Mouse (Mus musculus) small intestine, adult 2 months (tissue): Measurements from ENCODE around the gene Atp2b2. TPM values are rescaled to one million over a fixed set of nuclear protein-coding genes. Genes with fewer than 3 reads are reported as not detected.

Source experiments
- H3K27ac ChIP-seq: fragments of 200-500 bp; 2 replicates; pipeline ENCODE4 v1.5.1; 2012; ENCODE audit warnings: low read depth, low read length, control low read depth, inconsistent platforms; ENCODE audit not compliant: insufficient read depth
- H3K27me3 ChIP-seq: fragments of 200-500 bp; 2 replicates; pipeline ENCODE4 v1.6.1; 2012; ENCODE audit warnings: mild to moderate bottlenecking, moderate library complexity, low read length, inconsistent platforms; ENCODE audit not compliant: control insufficient read depth, insufficient read depth
- H3K36me3 ChIP-seq: fragments of 200-500 bp; 2 replicates; pipeline ENCODE4 v1.6.1; 2012; ENCODE audit warnings: mild to moderate bottlenecking, low read length, control low read depth, inconsistent platforms; ENCODE audit not compliant: control insufficient read depth, insufficient read depth
- H3K4me1 ChIP-seq: fragments of 200-500 bp; 2 replicates; pipeline ENCODE4 v1.6.1; 2012; ENCODE audit warnings: low read length, inconsistent platforms, mixed read lengths; ENCODE audit not compliant: control insufficient read depth, insufficient read depth, insufficient read length
- H3K4me3 ChIP-seq: fragments of 200-500 bp; 2 replicates; pipeline ENCODE4 v1.5.1; 2012; ENCODE audit warnings: low read depth, mild to moderate bottlenecking, control low read depth, inconsistent platforms, low read length, moderate library complexity
- CTCF ChIP-seq: fragments of 200-500 bp; IDR thresholded peaks from 2 replicates; pipeline ENCODE4 v1.5.1; 2012; ENCODE audit warnings: low read depth, mild to moderate bottlenecking, control low read depth, inconsistent platforms, low read length, moderate library complexity, mixed read lengths; ENCODE audit not compliant: insufficient replicate concordance, insufficient read length; ENCODE audit errors: extremely low read depth
- POLR2A ChIP-seq: fragments of 200-500 bp; IDR thresholded peaks from 2 replicates; pipeline ENCODE4 v1.6.1; 2012; ENCODE audit warnings: low read depth, mild to moderate bottlenecking, control low read depth, inconsistent platforms, low read length, moderate library complexity
- WGBS: fragments of 180-500 bp; shearing (Covaris S2); methylation state at CpG from one replicate; pipeline ENCODE4 v1.1.7; 2018; 5-methylcytosine and 5-hydroxymethylcytosine counted together
- polyA plus RNA-seq: library from polyadenylated mRNA; depleted of rRNA; stranded (reverse); fragments of >200 nt; gene quantifications from 2 replicates; pipeline ENCODE4 v1.2.3, GENCODE M21; 2012

The Atp2b2 gene
- polyA plus RNA-seq, 1 experiment: 0.42 TPM

DNA sequence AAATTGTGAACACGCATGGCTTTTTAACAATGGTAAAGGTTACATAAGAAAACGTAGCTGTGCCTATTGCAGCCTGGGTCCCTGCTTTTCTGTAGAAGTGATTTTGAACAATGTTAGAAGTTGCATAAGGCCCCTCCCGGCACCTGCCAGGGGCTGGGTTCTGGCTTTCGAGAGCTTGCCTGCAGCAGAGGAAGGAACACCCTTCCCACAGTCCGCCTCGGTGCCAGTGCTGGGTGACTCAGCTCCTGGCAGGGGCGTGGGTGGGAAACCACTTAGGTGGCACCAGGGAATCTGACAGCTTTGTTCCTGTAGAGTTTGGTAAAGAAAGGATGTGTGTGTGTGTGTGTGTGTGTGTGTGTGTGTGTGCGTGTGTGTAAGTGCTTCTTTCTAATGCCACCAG is 107.7 kb downstream of the Atp2b2 start:
- Histone ChIP-seq H3K27ac (no peak overlapping the region), H3K27me3 (no peaks in the 10 kb centered on the region), H3K4me3 (no peak overlapping the region), H3K4me1 (no peaks in the 10 kb centered on the region), H3K36me3 (no peaks in the 10 kb centered on the region)
- TF ChIP-seq CTCF (no peak), POLR2A (no peak)
- 54% methylated on average over 8 of the region's 8 CpGs for WGBS

DNA sequence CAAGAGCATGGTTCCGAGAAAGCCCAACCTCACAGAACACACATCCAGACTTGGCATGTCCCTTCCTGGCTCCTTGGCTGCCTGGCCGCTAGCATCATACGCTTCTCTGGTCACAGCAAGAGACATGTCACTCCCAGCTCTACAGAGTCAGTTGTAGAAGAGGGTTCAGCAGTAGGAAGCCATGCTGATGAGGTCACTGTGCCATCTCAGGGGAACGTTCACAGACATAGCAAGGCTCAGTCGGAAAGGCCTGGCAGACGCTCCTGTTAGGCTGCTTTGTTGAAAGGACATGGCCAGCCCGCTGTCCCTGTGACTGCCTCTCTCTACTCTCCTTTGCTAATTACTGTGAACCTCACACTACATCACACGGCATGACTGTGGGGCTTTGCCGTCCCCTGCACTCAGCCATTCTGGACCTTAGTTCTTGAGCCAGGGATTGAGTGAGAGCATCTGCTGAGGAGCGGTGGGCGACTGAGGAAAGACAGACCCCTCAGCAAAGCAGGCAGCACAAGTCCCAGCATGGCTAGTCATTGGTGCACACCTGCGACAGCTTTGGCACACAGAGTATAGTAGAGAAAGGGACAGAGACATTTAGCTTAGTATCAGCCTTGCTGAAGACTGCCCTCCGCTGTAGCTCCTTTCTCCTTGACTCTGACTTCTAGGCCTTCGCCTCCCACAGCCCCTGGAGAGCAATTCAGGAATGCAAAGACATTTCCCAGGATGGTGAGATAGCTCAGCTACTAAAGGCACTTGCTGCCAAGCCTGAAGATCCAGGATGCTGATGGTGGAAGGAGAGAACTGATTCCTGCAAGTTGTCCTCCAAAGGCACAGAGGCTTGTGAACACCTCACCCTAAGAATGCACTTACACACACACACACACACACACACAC is 108.9 kb downstream of the Atp2b2 start:
- WGBS: 70% methylated on average over 14 of the region's 14 CpGs
- no peaks in the 10 kb centered on the region for H3K27me3 ChIP-seq
- no peak for TF ChIP-seq CTCF
- no peak for TF ChIP-seq POLR2A
- H3K4me1 ChIP-seq: no peaks in the 10 kb centered on the region
- no peak overlapping the region for H3K4me3 ChIP-seq
- no peak overlapping the region for H3K27ac ChIP-seq
- H3K36me3 ChIP-seq: no peaks in the 10 kb centered on the region

DNA sequence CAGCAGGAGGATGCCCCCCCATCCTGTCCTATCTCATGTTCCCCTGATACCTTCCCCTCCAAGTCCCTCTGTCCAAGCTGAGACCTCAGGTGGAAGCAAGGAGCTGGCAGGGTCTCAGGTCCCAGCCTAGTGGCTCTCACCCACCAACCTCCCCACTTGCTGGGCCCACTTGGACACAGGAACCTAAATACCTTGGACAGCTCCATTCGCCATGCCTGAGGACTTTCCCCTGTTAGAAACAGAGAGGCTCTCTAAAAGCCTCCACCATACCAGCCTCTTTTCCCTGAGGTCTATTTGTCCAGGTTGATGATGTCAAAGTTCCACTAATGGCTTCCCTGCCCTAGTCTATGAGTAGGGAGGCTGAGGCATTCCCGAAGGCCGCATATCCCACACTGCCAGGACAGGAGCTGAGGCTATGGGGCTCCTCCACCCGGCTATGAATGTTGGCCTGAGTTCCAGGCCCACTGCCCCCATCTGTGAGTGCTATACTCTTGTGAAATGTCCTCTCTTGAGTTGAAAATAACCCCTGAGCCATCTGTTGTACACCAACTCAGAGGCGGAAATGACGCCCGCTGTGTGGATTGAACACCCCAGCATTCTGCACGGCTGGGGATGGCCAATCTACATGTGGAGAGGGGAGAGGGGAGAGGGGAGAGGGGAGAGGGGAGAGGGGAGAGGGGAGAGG is 113.1 kb downstream of the Atp2b2 start:
- Histone ChIP-seq H3K27ac (no peak overlapping the region), H3K36me3 (no peaks in the 10 kb centered on the region), H3K4me3 (no peak overlapping the region), H3K27me3 (no peaks in the 10 kb centered on the region), H3K4me1 (no peaks in the 10 kb centered on the region)
- WGBS: 83% methylated on average over 7 of the region's 8 CpGs
- TF ChIP-seq CTCF: no peak
- TF ChIP-seq POLR2A: no peak

DNA sequence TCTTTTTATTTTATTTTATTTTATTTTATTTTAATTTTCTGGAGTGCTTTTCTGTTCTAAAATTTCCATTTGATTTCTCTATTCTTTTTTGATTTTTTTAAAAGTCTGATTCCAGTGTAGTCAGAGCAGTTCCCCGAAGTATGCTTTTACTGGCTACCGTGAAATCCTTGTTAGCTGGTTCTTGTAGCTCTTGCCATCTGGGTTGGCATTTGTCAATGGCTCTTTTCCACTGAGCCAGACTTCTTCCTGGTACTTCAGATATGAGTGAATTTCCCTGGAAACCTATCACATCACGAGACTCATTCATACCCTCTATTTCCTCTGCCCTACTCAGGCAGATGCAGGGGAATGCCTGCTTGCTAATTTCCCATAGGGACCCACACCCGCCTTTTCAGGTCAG is 119.2 kb downstream of the Atp2b2 start:
- TF ChIP-seq CTCF (no peak), POLR2A (no peak)
- Histone ChIP-seq H3K4me3 (no peak overlapping the region), H3K27me3 (no peaks in the 10 kb centered on the region), H3K4me1 (no peaks in the 10 kb centered on the region), H3K36me3 (no peaks in the 10 kb centered on the region), H3K27ac (no peak overlapping the region)
- WGBS: 74% methylated on average over 4 of the region's 4 CpGs

DNA sequence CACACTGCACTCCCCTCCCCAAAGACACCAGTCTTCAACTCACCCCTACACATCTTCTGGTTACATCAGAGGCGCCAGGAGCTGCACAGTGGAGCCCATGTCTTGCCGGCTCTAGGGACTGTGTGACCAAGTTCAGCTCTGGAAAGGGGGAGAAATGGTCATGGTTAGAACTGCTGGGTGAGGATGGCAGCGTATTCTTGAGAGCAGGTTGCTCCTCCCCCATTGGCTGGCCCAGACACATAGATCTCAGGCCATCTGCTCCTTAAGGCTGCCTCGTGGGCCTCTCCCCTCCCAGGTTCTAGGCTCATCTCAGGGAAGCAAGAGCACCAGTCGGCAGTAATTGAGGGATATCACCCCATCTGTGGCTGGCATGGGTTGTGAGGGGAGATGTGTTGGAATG is 121.9 kb downstream of the Atp2b2 start:
- 65% methylated on average over 5 of the region's 5 CpGs for WGBS
- Histone ChIP-seq H3K27ac (no peak overlapping the region), H3K4me3 (no peak overlapping the region), H3K4me1 (no peaks in the 10 kb centered on the region), H3K27me3 (no peaks in the 10 kb centered on the region), H3K36me3 (no peaks in the 10 kb centered on the region)
- TF ChIP-seq POLR2A (no peak), CTCF (no peak)

DNA sequence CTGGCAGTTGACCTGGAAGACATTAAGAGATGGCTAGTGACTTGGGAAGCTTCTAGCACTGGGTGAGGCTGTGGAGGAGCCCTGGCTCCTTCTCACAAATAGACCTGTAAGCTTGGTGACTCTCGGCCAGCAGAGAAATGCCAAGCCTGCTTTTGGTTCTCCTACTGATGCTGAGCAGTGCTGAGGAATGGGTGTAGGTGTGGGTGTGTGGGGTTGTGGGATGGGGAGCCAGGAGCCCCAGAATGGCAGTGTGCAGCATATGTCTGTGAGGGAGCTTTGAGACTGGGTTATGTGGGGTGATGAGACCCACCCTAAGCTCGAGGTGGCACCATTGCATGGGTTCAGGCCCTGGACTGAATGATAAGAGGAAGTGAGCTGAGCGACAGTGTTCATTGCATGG is 129.7 kb downstream of the Atp2b2 start:
- no peak overlapping the region for H3K4me3 ChIP-seq
- H3K36me3 ChIP-seq: no peaks in the 10 kb centered on the region
- H3K27me3 ChIP-seq: no peaks in the 10 kb centered on the region
- no peak overlapping the region for H3K27ac ChIP-seq
- no peaks in the 10 kb centered on the region for H3K4me1 ChIP-seq
- no peak for TF ChIP-seq POLR2A
- TF ChIP-seq CTCF: no peak
- 64% methylated on average over 3 of the region's 3 CpGs for WGBS

DNA sequence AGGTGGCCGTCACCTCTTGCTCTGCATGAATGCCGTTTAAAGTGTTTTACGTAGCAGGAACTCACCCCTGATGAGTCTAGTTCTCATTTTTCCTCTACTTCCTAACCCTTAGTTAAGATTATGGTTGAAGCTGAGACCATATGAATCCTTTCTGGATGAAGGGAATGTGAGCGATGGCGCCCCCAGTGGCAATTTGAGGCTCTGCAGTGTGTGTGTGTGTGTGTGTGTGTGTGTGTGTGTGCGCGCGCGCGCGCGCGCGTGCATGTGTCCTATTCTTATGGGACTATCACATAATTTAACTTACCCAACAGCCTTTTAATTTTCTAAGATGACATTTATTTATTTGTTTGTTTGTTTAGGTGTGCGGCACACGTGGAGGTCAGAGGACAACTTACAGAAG is 131.3 kb downstream of the Atp2b2 start:
- no peaks in the 10 kb centered on the region for H3K36me3 ChIP-seq
- WGBS: 68% methylated on average over 16 of the region's 16 CpGs
- no peak overlapping the region for H3K4me3 ChIP-seq
- TF ChIP-seq POLR2A (no peak), CTCF (peak; percentile 33; the same call in 1 of the 2 replicates)
- no peaks in the 10 kb centered on the region for H3K4me1 ChIP-seq
- no peaks in the 10 kb centered on the region for H3K27me3 ChIP-seq
- no peak overlapping the region for H3K27ac ChIP-seq
